Mouse (Mus musculus): Measurements from ENCODE around the gene Sorbs1.

The Sorbs1 gene

GRCm38 (mm10) chr19:40435797-40436196, 77.8 kb downstream of the Sorbs1 start:
- DNase-seq, result no peak

- DNase-seq, result no peak
Measured at GRCm38 (mm10) chr19:40435045-40435444, 78.5 kb downstream of the Sorbs1 start.

DNA sequence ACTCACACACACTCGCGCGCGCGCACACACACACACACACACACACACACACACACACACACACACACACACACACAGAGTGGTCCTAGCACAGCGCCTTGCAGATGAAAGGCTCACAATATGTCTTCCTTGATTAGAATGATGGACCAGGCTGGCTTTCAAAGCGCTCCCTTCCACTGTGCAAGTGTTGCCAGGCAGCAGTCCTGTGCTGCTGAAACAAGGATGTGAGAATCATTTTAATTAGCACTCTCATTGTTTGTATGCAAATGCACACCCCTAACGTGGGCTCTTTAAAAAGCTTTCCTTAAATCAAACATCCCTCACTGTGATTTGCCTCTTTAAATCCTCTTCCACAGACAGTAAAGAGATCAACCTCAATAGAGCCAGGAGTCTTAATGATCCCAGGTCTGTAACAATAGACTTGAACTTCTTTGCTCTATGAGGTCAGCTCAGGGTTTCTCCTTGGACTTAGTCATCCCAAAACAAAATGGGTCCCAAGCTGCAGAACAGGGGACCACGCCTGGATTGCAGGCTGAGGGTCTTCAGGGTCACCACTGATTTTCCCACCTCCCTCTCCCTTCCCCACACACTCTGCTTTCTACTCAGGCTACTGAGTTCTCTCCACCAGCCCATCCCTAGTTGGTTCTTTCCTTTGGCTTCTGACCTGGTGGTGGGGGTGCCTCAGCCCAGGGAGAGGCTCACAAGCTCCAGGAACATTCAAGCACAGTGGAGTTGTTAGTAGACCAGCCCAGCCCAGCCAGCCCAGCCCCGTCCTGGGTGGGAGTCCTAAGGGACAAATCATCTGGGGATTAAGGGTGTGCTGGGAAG, 79.3 kb downstream of the Sorbs1 start:
- DNase-seq, result no peak

DNA sequence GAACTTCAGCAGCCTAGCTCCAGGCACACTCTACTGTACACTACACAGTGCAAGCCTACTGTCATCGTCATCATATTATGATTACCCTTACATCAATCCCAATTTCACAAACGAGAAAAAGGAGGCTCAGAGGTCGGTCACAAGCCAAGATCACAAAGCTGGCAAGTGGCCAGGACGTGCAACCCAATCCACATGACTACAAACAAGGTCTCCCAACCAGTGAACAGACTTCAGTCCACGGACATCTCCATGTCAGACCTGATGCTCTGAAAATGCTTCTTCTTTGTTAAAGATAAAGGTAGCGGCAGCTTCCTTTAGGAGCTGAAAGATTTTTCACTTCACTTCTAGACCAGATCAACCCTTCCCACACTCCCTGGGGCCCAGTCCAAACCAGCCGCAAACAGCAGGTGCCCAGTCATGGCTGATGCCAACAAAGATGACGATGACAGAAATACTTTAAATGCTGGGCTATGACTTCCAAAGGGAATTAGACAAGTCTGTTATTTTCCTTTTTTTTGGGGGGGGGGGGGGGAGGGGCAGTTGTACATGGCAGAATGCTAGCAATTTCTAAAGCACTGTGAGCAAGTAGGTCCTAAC, 80.2 kb downstream of the Sorbs1 start:
- DNase-seq, result no peak

DNA sequence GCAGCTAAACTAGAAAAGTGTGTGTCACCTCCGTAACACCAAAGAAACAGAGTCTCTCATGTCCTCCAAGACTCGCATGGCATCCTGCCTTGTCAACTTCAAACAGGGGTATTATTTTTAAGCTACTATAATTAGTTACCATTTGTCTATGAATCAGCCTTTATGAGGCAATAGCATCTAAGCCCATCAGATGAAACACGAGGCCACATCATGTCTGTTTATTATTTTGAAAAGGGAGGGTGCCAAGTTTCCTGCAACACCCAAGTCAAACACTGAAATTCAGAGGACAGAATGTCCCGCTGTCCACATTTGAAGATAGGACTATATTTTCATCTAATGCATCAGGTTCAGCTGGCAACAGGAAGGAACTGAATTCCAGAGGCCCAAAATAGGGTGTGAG, 81.6 kb downstream of the Sorbs1 start:
- DNase-seq, result no peak

- no peak for DNase-seq
Measured at GRCm38 (mm10) chr19:40429572-40429971, 84.0 kb downstream of the Sorbs1 start.

DNA sequence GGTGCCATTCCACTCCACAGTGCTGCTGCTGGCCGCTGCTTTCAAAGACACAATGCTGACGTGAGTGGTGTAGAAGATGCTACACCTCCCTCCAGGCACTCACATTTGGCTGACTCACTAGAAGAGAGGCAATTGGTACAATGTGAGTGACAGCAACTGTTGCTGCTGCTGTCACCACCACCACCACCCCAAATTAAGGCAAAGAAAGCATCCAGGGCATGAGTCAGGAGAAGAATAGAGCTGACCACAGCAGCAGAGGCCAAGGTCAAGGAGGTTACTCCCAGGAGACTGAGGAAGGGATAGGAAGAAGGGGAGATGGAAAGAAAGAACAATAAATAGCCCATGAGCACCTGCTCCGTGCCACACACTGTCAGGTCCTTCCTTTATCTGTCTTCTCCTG, 84.4 kb downstream of the Sorbs1 start:
- DNase-seq, result no peak

DNA sequence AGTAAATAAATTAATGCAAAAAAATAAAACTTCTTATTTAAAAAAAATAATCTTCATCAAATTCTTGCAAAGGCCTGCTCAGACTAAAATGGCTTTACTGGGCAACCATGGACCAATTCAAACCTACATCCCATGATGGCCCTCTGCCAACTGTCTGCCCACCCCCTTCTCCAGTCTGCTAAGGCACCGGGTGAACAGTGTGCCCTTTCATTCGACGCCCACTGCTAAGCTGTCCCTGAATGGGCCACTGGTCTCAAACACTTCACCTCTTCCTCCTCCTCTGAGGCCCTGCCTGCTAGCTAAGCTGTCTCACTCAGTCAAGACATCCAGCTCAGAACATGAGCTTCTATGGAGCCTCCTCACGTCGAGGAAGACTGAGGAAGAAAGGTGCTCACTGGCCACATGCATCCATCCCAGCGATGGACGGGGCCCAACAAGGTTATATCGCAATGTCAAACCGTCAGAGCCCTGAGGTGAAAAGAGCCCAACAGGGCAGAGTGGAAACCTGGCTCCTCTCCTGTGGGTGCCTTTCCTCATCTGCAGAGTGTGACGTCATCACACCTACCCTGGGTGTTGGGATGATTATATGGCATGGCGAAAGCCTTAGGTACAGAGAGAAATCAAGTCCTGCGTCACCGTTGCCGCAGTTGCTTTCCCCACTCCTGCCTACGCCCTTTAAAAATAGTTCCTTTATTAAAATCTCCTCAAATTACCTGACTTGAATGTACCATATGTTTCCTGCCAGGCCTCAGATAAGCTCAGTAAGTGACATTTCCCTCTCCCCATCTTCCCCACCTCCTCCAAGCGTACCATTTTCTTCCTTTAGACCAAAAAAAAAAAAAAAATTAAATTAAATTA, 87.2 kb downstream of the Sorbs1 start:
- DNase-seq, result peak; percentile 51

- DNase-seq, result no peak
Measured at GRCm38 (mm10) chr19:40425326-40425725, 88.3 kb downstream of the Sorbs1 start.

DNA sequence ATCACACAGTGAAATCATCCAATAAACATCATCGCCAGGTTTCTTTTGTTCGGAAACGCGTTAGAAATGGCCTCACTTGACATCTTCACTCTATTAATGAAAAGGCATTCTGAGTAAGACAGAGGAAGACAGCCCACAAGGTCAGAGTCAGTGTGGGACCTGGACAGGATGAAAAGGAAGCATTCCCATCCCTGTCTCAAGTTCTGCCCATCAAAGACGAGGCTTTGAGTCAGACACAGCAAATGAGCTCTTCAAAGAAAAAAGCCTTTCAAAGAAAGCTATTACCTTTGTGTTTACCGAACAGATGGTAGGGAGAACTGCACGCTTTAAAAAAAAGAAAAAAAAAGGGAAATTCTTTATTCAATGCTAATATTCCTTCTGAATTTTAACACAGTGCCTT, 92.5 kb downstream of the Sorbs1 start:
- DNase-seq, result no peak

DNA sequence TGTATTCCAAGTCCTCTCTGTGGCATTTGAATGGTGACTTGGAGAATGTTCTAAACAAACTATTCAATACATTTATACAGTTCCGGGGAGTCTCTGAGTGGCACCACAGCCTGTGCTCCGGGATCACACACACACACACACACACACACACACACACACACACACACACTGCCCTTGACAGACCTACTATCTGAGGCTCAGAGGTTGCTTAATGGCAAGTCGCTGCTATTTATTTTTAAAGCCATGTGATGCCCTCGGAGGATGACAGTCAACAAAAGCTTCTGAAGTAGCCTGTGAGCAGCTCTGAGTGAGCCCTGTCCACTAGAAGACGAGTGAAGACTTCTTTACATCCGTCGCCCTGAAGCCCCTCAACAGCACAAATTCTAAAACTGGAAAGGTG, 94.3 kb downstream of the Sorbs1 start:
- no peak for DNase-seq

- DNase-seq, result no peak
Measured at GRCm38 (mm10) chr19:40417155-40417821, 96.3 kb downstream of the Sorbs1 start.

GRCm38 (mm10) chr19:40415725-40416124, 97.9 kb downstream of the Sorbs1 start:
- no peak for DNase-seq

- DNase-seq, result no peak
Measured at GRCm38 (mm10) chr19:40414798-40415475, 98.6 kb downstream of the Sorbs1 start.

DNA sequence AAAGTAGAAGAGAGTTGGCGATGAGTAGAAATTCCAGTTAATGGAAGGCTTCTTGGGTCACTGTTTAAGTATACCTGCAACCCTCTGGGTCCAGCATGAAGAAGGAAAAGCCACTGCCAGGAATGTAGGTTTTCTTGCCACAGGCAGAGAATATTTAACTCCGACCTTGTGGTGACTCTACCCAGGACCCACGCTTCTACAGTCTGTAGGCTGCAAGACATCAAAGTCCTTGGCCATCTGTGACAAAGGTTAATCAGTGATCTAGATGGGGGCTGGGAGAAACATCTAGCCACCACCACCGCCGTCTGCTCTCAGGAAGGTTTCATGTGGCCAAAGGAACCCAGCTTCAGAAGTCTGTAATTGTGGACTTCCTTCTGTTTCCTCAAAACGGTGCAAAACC, 99.2 kb downstream of the Sorbs1 start:
- no peak for DNase-seq

DNA sequence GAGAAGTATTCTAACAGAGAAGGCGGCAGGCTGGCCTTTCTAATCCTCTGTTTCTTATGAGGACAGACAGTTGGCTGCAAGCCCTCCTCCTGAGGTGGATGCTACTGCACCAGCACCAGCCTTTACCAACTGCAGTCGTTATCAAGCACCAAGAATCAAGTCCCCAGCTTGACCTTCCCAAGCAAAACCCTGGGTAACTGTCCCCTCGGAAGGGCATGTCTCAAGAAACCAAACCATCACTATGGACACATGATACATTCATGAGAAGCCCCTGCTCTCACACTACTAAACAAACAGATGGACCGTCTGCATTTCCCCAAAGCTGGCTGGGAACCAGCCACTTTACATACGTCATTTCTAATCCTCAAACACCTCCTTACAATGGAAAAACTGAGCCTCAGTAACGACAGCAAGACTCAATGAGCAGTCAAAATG, 102.2 kb downstream of the Sorbs1 start:
- DNase-seq, result no peak

GRCm38 (mm10) chr19:40410511-40410910, 103.1 kb downstream of the Sorbs1 start:
- DNase-seq, result no peak

- DNase-seq, result no peak
Measured at GRCm38 (mm10) chr19:40410109-40410508, 103.5 kb downstream of the Sorbs1 start.

DNA sequence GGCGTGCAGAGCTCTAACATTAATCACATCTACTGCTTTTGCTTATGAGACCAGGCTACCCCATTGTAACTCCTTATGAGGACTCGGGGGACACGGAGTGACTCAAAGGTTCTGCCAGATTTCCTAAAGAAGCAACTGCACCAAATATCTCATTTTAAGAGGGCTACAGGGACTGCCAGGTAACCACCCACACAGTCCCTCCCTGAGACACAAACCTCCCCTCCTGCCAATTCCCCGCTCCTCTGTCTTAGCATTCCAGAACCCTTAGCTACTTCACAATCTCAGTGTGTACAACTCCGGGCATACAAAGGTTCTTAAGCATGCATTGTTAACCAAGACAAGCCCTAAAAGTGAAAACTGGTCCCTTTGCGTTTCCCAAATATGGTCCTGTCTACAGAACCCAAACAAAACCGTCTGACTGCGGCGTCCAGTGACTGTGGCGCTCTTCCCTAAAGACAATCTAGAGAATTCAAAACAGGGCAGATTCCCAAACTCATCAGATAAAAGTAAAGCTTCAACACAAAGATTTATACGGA, 104.0 kb downstream of the Sorbs1 start:
- DNase-seq, result no peak

GRCm38 (mm10) chr19:40407186-40407585, 106.4 kb downstream of the Sorbs1 start:
- DNase-seq, result no peak

DNA sequence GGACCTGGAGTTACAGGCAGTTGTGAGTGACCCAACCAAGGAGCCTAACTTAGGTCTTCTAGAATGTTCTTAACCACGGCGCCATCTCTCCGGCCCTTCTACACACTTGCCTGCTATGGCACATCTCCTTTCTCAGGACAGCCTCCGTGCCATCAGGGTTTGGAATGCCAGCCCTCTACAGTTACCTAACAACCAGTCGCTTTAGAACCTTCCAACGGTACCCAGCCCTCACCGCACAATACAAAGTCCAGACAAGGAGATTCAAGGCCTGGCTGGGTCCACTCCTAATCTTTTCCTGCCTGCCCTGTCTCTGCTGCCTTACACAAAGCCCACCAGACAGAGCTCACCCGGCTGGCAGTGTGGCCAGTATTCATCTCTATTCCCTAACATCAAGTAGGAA, 106.9 kb downstream of the Sorbs1 start:
- DNase-seq, result no peak

- no peak for DNase-seq
Measured at GRCm38 (mm10) chr19:40405808-40406207, 107.8 kb downstream of the Sorbs1 start.

Measured in right cerebral cortex, postnatal 14 days (tissue).